Mouse (Mus musculus) midbrain, embryonic 13.5 days (tissue): ENCODE results near the gene Klc3. TPM values are rescaled to one million over a fixed set of nuclear protein-coding genes. Genes with fewer than 3 reads are reported as not detected.

Source experiments
- ATAC-seq: fragments of 200-750 bp; cut with Nextera tagmentation; 2 replicates; pipeline ENCODE4 v1.8.0; 2017; ENCODE audit warnings: mild to moderate bottlenecking, moderate TSS enrichment, moderate library complexity
- H3K27ac ChIP-seq: fragments of 300-500 bp; sonication (generic); 2 replicates; pipeline ENCODE4 v1.5.1; 2015; ENCODE audit warnings: inconsistent platforms, mild to moderate bottlenecking, moderate library complexity
- H3K27me3 ChIP-seq: fragments of 300-500 bp; sonication (generic); 2 replicates; pipeline ENCODE4 v1.6.1; 2015; ENCODE audit warnings: mild to moderate bottlenecking, inconsistent platforms
- H3K36me3 ChIP-seq: fragments of 300-500 bp; sonication (generic); 2 replicates; pipeline ENCODE4 v1.6.1; 2015; ENCODE audit warnings: mild to moderate bottlenecking, inconsistent platforms
- H3K4me1 ChIP-seq: fragments of 300-500 bp; sonication (generic); replicated peaks from 2 replicates; pipeline ENCODE4 v1.6.1; 2015; ENCODE audit warnings: inconsistent platforms
- H3K4me2 ChIP-seq: fragments of 300-500 bp; sonication (generic); replicated peaks from 2 replicates; pipeline ENCODE4 v1.6.1; 2015; ENCODE audit warnings: moderate library complexity, mild to moderate bottlenecking, inconsistent platforms
- H3K4me3 ChIP-seq: fragments of 300-500 bp; sonication (generic); replicated peaks from 2 replicates; pipeline ENCODE4 v1.5.1; 2015; ENCODE audit warnings: mild to moderate bottlenecking, inconsistent platforms
- H3K9ac ChIP-seq: fragments of 300-500 bp; sonication (generic); replicated peaks from 2 replicates; pipeline ENCODE4 v1.6.1; 2015; ENCODE audit warnings: mild to moderate bottlenecking, inconsistent platforms
- H3K9me3 ChIP-seq: fragments of 300-500 bp; sonication (generic); 2 replicates; pipeline ENCODE4 v1.6.1; 2016; ENCODE audit warnings: mild to moderate bottlenecking, inconsistent platforms
- WGBS: fragments of 180-500 bp; shearing (Covaris S2); methylation state at CpG from one replicate; pipeline ENCODE4 v1.1.7; 2015; 5-methylcytosine and 5-hydroxymethylcytosine counted together
- polyA plus RNA-seq: library from polyadenylated mRNA; unstranded; fragments of >200 nt; fragmentation: Nextera tagmentation; extraction: Ambion mirVana; gene quantifications from 2 replicates; pipeline ENCODE4 v1.2.1, GENCODE M21; 2015

Klc3 gene
- polyA plus RNA-seq, 1 experiment from 2014 or later: 1.2 TPM

GRCm38 (mm10) chr7:19426888-19427287 lies 23.0 kb upstream of the Klc3 start:
- no peak overlapping the region for H3K27ac ChIP-seq
- H3K4me2 ChIP-seq: no peak overlapping the region
- no peaks in the 10 kb centered on the region for H3K9me3 ChIP-seq
- WGBS: 90% methylated on average over 6 of the region's 6 CpGs
- ATAC-seq: no peak
- no peaks in the 10 kb centered on the region for H3K4me1 ChIP-seq
- H3K9ac ChIP-seq: no peak overlapping the region
- H3K4me3 ChIP-seq: no peak overlapping the region
- peaks cover 6% of the 10 kb centered on the region for H3K27me3 ChIP-seq
- peaks cover 73% of the 10 kb centered on the region for H3K36me3 ChIP-seq

- peaks cover 68% of the 10 kb centered on the region for H3K36me3 ChIP-seq
Observed at GRCm38 (mm10) chr7:19426349-19426748, 22.4 kb upstream of the Klc3 start.

GRCm38 (mm10) chr7:19424051-19424450 lies 20.1 kb upstream of the Klc3 start:
- no peak overlapping the region for H3K27ac ChIP-seq
- H3K27me3 ChIP-seq: peaks cover 33% of the 10 kb centered on the region
- H3K4me3 ChIP-seq: no peak overlapping the region
- 0 out of 2 replicates have a peak, but pooled peaks cover 5% of the 10 kb centered on the region for H3K4me1 ChIP-seq
- no peak overlapping the region for H3K4me2 ChIP-seq
- H3K9me3 ChIP-seq: no peaks in the 10 kb centered on the region
- peaks cover 45% of the 10 kb centered on the region for H3K36me3 ChIP-seq
- ATAC-seq: no peak
- 81% methylated on average over 4 of the region's 4 CpGs for WGBS
- no peak overlapping the region for H3K9ac ChIP-seq

More at GRCm38 (mm10) chr7:19426349-19426748, 22.4 kb upstream of the Klc3 start:
- Histone ChIP-seq H3K4me2 (no peak overlapping the region), H3K27ac (no peak overlapping the region), H3K9me3 (no peaks in the 10 kb centered on the region), H3K27me3 (peaks cover 10% of the 10 kb centered on the region), H3K9ac (no peak overlapping the region), H3K4me3 (no peak overlapping the region), H3K4me1 (no peaks in the 10 kb centered on the region)
- no peak for ATAC-seq
- 76% methylated on average over 6 of the region's 6 CpGs for WGBS

- Histone ChIP-seq H3K27me3 (peaks cover 42% of the 10 kb centered on the region), H3K9ac (no peak overlapping the region), H3K9me3 (no peaks in the 10 kb centered on the region), H3K4me3 (no peak overlapping the region), H3K4me1 (0 out of 2 replicates have a peak, but pooled peaks cover 5% of the 10 kb centered on the region), H3K27ac (no peak overlapping the region), H3K36me3 (peaks cover 35% of the 10 kb centered on the region), H3K4me2 (no peak overlapping the region)
- no peak for ATAC-seq
- WGBS: 84% methylated on average over 3 of the region's 3 CpGs
Observed at GRCm38 (mm10) chr7:19423083-19423482, 19.2 kb upstream of the Klc3 start.

- Histone ChIP-seq H3K27me3 (peaks cover 59% of the 10 kb centered on the region), H3K27ac (no peak overlapping the region), H3K4me3 (peak overlapping the region; percentile 46), H3K4me1 (0 out of 2 replicates have a peak, but pooled peaks cover 5% of the 10 kb centered on the region), H3K9ac (peak overlapping the region; percentile 46; the same call in 1 of the 2 replicates), H3K4me2 (peak overlapping the region; percentile 69), H3K9me3 (no peaks in the 10 kb centered on the region), H3K36me3 (peaks cover 15% of the 10 kb centered on the region)
- WGBS: 12% methylated on average over 43 of the region's 43 CpGs
- ATAC-seq: peak; percentile 97
Observed at GRCm38 (mm10) chr7:19420821-19421636, 17.1 kb upstream of the Klc3 start.

GRCm38 (mm10) chr7:19420121-19420520 lies 16.2 kb upstream of the Klc3 start:
- WGBS: 10% methylated on average over 28 of the region's 28 CpGs
- H3K36me3 ChIP-seq: peaks cover 6% of the 10 kb centered on the region
- 0 out of 2 replicates have a peak, but pooled peaks cover 5% of the 10 kb centered on the region for H3K4me1 ChIP-seq
- no peak overlapping the region for H3K9ac ChIP-seq
- no peak for ATAC-seq
- H3K27me3 ChIP-seq: peaks cover 61% of the 10 kb centered on the region
- H3K27ac ChIP-seq: no peak overlapping the region
- no peaks in the 10 kb centered on the region for H3K9me3 ChIP-seq
- no peak overlapping the region for H3K4me2 ChIP-seq
- H3K4me3 ChIP-seq: no peak overlapping the region

GRCm38 (mm10) chr7:19416590-19416989 lies 12.7 kb upstream of the Klc3 start:
- no peak overlapping the region for H3K4me3 ChIP-seq
- WGBS: 84% methylated on average over 15 of the region's 15 CpGs
- no peak overlapping the region for H3K4me2 ChIP-seq
- ATAC-seq: no peak
- H3K9ac ChIP-seq: no peak overlapping the region
- no peak overlapping the region for H3K27ac ChIP-seq
- no peaks in the 10 kb centered on the region for H3K9me3 ChIP-seq
- H3K27me3 ChIP-seq: peaks cover 54% of the 10 kb centered on the region
- H3K4me1 ChIP-seq: 0 out of 2 replicates have a peak, but pooled peaks cover 5% of the 10 kb centered on the region
- H3K36me3 ChIP-seq: no peaks in the 10 kb centered on the region

- WGBS: 88% methylated on average over 3 of the region's 3 CpGs
- H3K9me3 ChIP-seq: no peaks in the 10 kb centered on the region
- H3K27ac ChIP-seq: no peak overlapping the region
- ATAC-seq: no peak
- H3K4me3 ChIP-seq: no peak overlapping the region
- H3K9ac ChIP-seq: no peak overlapping the region
- H3K4me2 ChIP-seq: no peak overlapping the region
- no peaks in the 10 kb centered on the region for H3K36me3 ChIP-seq
- H3K4me1 ChIP-seq: no peaks in the 10 kb centered on the region
- H3K27me3 ChIP-seq: peaks cover 29% of the 10 kb centered on the region
Observed at GRCm38 (mm10) chr7:19413525-19413924, 9.6 kb upstream of the Klc3 start.

GRCm38 (mm10) chr7:19411783-19412182 lies 7.9 kb upstream of the Klc3 start:
- WGBS: 83% methylated on average over 5 of the region's 5 CpGs
- Histone ChIP-seq H3K4me1 (no peaks in the 10 kb centered on the region), H3K9me3 (no peaks in the 10 kb centered on the region), H3K4me3 (no peak overlapping the region), H3K9ac (no peak overlapping the region), H3K36me3 (no peaks in the 10 kb centered on the region), H3K4me2 (no peak overlapping the region), H3K27ac (no peak overlapping the region), H3K27me3 (peaks cover 16% of the 10 kb centered on the region)
- ATAC-seq: no peak

GRCm38 (mm10) chr7:19410766-19411344 lies 7.0 kb upstream of the Klc3 start:
- H3K4me1 ChIP-seq: no peaks in the 10 kb centered on the region
- 80% methylated on average over 11 of the region's 11 CpGs for WGBS
- no peak overlapping the region for H3K4me3 ChIP-seq
- H3K4me2 ChIP-seq: no peak overlapping the region
- H3K27ac ChIP-seq: no peak overlapping the region
- H3K9me3 ChIP-seq: no peaks in the 10 kb centered on the region
- no peak for ATAC-seq
- H3K36me3 ChIP-seq: no peaks in the 10 kb centered on the region
- H3K9ac ChIP-seq: no peak overlapping the region
- peaks cover 20% of the 10 kb centered on the region for H3K27me3 ChIP-seq

GRCm38 (mm10) chr7:19409753-19410152 lies 5.8 kb upstream of the Klc3 start:
- Histone ChIP-seq H3K4me3 (no peak overlapping the region), H3K27ac (no peak overlapping the region), H3K4me2 (no peak overlapping the region), H3K27me3 (peaks cover 25% of the 10 kb centered on the region), H3K9ac (0 out of 2 replicates have a peak overlapping the region, but pooled peaks have one; percentile 1), H3K4me1 (no peaks in the 10 kb centered on the region), H3K9me3 (no peaks in the 10 kb centered on the region), H3K36me3 (no peaks in the 10 kb centered on the region)
- 68% methylated on average over 6 of the region's 6 CpGs for WGBS
- no peak for ATAC-seq

GRCm38 (mm10) chr7:19405417-19405816 lies 1.5 kb upstream of the Klc3 start:
- Histone ChIP-seq H3K9ac (no peak overlapping the region), H3K27ac (no peak overlapping the region), H3K9me3 (no peaks in the 10 kb centered on the region), H3K36me3 (no peaks in the 10 kb centered on the region), H3K4me1 (peaks cover 10% of the 10 kb centered on the region), H3K27me3 (peaks cover 66% of the 10 kb centered on the region), H3K4me3 (no peak overlapping the region), H3K4me2 (0 out of 2 replicates have a peak overlapping the region, but pooled peaks have one; percentile 29)
- ATAC-seq: peak; percentile 84
- WGBS: 2% methylated on average over 19 of the region's 19 CpGs
